Mouse (Mus musculus): ENCODE measurements at regions not wholly inside any gene's neighbourhood (a gene's known extent, or its start where the extent isn't known, plus 50 kb on each side); places are given as distances from the start of the nearest gene placed in this dataset.

GRCm38 (mm10) chr13:72266174-72266768 lies 302.7 kb upstream of the Irx1 start:
- no peak for TF ChIP-seq CTCF (IDR thresholded peaks at IDR 0.05)
- TF ChIP-seq EP300 (IDR thresholded peaks at IDR 0.05) = no peak
